Mouse (Mus musculus): Measurements from ENCODE around the gene Gfap.

- TF ChIP-seq CTCF (IDR thresholded peaks at IDR 0.05; ENCODE audit: low read depth) (no peak), EP300 (optimal IDR thresholded peaks at IDR 0.05) (no peak)
These were observed 19.2 kb downstream of the Gfap start for GRCm38 (mm10) chr11:102881314-102882198.
